Mouse (Mus musculus) embryo, embryonic 9.5 days (tissue): ENCODE results near the gene Bmper.

Experiments used
- DNase-seq: peaks from one replicate; pipeline ENCODE4 v3.0.0-alpha.2; 2017; ENCODE audit errors: extremely low spot score

The Bmper gene

DNA sequence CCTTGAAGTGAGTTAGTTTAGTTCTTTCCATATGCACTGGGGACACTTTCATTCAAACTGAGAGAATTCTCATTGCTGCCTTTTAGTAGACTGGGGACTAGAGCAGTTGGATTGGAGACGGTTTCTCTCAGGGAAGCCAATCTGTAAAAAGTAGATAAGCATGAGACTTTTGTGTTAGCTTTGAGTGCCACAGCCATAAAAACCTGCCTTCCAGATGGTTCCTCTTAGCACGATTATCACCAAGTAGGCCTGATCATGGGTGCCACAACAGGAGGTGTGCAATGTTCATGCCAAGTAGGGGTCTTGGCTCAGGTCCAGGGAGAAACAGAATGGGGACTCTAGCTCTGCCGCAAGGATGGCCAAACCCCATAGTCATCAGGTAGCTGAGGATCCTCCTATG is 210.4 kb downstream of the Bmper start:
- DNase-seq = no peak

DNA sequence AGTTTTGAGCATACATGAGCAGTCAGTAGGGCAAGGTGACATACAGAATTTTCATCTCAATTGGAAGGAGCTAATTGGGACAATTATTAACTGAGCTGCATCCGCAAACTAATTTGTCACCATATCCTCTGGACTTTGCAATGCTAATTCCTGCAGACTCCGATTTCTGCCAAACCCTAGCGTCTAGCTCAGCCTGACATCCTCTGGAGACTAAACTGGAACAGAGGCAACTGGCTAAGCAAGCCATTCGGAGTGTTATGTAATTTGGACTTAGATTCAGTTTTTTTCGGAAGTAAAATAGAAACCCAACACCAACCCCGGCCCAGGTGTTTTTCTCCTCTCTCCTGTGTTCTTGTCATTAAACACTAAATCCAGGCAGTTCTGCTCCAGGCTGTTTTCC is 213.9 kb downstream of the Bmper start:
- DNase-seq = no peak

DNA sequence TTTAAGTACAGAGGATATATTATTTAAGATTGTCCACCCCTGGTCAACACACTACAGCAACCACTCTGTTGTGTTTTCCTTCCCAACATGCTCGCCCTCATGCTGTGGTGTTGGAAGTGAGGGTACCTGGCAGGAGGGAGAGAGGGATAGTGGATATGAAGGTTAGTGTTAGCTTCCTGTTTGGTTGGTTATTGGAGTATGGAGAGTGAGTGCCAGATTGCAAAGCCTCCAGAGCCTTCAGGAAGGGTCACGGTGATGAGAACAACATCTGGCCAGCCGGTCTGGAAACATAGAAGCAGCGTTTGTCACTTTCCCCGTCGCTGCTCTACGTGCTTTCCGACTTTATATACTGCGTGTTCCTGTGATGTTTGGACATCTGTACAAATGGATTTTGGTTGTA is 215.8 kb downstream of the Bmper start:
- no peak for DNase-seq

DNA sequence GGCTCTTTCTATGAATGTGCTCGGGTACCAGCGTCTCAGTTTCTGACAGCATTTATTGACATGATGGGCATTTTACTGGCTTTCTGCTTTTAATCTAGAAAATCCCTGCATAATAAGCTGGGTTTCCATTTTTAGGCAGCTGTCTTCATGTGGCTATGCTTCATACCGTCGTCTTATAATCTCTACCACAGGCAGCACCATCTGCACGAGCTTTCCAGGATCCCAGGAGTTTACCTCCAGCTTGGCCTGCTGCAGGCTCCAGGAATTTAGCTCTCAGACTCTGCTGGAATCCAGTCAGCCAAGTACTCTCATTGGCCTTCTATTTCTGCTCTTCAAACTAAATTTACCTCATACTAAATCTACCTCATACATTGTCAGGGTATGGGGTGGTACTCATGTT is 219.3 kb downstream of the Bmper start:
- DNase-seq = no peak

DNA sequence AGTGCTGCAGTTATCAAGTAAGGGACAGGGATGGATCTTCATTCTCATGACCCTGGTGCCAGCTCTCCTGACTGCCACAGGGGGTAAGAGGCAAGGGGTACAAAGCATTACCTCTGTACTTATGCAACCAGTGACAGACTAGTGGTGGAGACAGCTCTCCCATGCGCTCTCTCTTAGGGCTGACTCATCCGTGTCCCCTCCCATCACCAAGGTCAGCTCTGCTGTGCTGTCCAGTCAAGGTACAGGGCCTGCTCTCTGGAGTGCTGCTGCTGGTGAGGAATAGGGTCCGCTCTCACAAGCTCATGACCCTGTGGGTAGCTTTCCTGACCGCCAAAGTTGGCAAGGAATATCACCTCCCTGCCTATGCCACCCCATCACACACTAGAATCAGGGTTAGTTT is 222.1 kb downstream of the Bmper start:
- DNase-seq = no peak

DNA sequence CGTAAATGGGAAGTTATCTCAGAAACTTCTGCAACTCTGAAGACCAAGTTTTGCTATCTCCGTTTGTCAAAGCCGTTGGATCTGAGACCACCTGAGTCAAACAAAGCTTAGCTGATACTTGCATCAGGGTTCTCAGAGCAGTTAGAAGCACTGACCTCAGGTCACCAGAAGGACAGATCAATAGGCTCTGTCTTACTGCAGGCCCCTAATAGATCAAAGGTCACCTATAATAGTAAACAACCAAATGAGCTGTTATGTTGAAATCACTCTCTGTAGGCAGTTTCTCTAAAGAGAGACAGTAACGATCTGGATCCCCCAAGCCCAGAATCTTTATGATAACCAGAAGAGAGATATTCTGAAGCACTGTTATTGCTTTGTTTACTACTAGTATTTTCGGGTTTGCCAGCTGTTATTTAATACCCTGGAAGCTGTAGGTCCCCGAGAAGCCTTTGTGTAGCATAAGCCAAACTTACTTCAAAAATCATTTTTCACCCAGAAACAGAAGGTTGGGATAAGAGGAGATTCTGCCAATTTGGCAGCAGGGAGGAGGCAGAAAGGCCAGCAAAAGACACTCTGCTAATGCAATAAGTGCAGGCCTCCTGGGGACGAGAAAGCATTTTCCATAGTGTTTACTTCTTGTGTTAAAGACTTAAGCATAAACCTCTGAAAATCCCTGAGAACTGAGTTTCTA is 224.5 kb downstream of the Bmper start:
- DNase-seq = no peak

DNA sequence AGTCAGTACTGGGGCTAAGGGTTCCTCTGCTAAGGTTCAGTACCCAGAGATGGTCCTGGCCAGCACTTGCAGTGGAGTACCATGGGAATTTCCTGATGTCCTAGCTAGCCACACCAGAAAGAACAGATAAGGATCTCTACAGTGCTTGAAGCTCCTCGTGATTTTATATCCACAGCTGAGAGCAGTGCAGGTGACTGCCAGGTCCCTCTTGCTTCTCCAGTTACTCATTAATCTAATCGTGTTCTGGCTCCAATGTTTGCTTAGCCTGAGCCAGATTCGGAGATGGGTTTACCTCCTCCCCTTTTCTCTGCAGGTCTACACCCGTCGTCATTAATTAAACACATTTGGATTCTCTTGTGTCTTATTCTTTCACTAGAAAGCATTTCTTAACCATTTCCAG is 230.4 kb downstream of the Bmper start:
- DNase-seq = no peak

DNA sequence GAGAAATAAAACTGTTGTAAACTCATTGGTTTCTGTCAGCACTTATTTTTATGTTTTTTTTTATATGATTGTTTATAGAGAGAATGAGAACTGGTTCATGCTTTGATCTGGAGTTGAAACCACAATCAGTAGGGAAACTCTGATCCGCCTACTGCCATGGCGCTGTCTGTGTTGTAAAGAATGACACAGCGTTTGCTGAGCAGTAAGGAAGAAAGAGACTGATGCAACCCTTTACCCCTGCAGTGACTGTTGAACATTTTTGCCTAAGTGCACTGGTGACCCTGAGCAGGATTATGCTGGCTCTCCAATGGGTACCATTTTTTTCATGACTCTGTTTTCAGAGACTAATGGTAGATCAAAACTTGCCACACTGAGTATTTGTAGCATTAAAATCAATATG is 234.3 kb downstream of the Bmper start:
- no peak for DNase-seq

DNA sequence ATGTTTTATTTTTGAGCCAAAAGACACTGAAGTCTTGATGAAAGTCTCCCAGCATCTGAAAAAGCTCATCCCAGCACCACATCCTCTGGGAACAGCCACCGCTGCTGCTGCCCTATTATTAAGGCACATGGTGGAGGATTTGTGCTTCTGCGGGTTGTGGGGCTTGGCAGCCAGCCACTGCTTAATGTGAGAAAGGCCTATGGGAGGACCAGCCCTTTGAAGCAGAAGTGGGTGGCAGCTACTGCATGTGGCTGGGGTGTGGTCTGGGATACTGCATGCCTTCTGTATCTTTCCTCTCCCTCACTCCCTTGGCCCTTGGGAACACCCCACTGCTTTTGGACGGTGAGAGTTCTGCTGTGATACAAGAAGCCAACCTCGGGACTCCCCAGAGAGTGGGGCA is 237.8 kb downstream of the Bmper start:
- DNase-seq = no peak

DNA sequence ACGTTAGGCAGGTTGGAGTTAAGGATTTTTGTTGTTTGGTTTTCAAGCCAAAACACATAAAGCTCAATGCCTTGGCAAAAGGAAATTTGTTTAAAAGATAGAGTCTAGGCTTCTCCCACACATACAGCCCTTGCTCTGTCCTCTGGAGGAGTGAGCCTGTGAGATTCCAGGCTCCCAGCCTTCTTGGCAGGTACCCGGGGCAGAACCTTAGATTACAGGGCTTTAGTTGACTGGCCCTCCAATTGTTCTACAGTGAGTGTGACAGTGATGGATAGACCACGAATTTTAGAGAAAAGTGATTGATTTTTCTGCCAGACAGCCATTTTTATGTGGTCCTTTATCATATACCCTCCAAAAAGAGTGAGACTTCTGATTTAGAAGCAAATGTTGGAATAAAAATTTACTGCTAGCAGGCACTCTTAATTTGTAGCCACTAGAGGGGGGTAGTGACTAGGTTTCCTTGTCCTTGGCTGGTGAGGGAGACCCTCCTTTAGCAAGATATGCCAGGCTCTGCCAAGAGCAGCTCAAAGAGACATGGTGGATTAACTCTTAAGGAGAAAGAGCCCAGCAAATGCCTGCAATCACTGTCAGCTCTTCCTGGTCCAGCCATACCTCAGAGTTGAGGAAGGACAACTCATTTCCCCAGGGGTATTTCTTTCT is 240.2 kb downstream of the Bmper start:
- DNase-seq = peak; percentile 47

DNA sequence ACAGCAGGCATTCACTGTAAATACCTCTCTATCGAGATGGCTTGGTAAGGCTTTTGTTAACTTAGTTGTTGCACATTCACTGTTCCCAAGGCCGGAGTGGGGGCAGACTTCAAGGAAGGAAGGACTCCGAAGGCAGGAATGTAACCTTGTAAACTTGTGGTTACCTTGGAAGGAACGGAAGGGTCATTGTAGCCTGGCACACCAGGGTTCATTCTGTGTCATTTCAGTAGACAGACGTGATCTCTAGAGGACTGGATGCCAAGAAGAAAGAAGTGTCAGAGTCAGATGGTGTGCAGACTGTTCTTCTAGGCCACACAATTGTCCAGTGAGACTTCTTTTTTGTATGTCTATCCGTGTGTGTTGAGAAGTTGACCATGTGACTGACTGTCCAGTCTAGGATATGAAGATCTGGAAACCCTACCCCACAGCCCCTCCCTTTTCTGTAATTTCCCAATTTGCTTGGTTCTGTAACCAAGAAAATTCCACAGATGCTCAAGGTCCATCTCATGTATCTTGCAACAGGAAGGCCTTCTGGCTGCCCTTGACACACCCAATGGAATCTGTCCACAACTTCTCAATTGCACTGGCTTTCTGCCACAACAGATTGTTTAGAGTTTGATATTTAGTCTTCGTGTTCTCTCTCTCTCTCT is 242.2 kb downstream of the Bmper start:
- DNase-seq = no peak

DNA sequence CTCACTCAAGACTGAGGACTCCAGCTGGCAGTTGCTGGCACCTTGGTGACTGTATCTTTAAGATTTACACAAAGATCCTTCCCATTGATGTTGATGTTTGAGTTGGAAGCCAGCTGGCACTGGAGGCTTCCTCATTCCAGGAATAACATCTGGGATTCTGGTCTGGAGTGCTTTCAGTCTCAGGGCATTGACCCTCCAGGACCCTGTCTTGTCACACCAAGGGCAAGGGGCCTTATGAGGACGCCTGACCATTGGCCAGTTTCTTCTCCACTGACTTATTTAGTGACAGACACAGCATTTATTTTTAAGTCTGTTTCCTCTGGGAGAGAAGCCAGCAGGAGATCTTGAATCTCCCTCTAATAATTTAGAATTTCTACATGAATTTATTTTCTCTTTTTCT is 247.0 kb downstream of the Bmper start:
- DNase-seq = no peak

DNA sequence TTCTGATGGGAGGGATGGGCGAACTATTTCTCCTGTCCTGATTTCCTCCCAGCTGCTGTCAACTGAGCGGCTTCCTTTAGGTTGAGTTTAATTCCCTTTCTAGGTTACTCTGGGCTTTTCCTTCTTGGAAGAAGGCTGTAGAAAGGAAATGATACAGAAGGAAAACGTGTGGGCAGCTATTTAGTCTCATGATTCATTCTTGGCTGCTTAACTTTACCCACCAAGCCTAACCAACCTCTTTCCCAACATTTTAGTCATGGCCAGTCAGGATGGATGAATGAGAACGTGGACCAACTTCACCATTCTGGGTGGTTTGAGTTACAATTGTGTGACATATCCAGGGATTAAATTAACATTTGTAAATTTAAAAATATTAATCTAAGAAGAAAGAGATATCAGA is 263.0 kb downstream of the Bmper start:
- no peak for DNase-seq

DNA sequence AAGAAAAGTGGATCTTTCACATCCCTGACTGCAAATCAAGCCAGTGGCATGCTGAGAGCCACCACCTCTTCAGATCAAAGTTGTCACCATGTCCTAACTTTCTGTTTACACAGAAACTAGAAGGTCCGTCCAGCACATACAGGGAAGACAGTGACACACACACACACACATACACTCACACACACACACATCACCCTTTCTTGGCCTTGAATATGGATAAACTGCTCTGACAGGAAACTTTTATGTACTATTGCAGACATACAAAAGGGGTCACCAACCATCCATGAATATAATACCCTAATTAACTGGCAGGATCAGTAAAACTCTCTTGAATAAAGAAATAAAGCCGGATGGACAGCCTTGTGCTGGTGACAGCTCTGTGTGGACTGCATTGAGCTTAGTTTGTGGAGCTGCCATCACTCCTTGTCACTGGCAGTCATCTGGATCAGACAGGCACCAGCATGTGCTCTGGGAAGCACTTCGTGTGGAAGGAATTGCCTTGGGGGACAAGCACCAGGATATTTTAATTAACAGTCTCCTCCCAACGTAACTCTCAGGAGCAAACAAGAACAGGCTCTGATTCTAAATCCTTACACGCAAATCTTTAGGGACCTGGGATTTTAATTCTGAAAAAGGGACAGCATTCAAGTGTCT is 264.0 kb downstream of the Bmper start:
- no peak for DNase-seq

DNA sequence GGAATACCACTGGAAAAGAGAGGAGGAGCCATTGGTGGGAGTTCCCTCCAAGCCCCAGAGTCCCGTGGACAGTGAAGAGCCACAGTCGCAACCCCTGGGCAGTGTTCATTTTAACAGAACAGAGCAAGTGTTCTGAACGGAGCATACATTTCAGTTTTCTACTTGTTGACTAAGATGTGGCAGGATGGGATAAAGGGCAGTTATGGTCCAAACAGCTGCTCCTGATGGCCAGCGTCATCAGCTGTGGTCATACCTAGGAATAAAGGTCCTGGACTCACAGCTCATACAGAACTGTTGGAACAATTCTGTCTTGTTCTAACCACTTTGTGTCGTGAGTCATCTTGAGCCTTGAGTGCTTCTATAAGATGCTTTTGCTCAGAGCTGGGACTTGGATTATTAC is 265.4 kb downstream of the Bmper start:
- DNase-seq = no peak

DNA sequence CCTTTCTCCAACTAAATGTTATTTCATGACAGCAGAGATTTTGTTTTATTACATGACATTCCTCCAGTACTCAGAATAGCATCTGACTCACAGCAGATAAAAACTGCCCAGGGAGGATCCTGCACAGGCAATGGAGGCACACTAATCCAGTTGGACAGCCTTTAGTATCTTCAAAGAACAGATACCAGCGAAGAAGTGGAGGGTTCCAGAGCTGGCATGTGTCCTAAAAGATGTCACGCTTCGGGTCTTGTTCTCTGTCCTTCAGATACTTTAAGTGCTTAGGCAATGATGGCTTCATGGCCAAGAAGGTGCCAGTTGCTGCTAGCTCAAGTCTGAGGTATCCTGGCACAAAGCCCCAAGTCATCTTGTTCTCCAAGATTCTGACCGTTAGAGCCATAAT is 272.5 kb downstream of the Bmper start:
- no peak for DNase-seq

DNA sequence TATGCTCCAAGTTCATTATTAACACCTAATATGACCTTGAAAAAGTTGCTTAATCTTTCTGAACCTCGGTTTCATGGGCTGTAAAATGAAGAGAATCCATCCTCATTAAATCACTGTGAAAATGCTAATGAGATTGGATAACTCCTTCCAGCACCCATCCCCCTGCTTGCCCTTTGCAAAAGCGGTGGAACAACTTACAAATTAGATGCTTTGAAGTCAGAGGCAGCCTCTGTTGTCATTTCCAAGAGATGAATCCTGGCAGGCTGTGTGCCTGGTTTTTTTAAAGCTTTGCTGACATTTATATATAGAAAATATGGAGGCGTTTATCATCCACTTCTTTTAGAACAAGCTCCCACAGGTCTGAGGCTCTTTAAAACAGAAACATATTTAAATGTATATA is 274.8 kb downstream of the Bmper start:
- DNase-seq = no peak

DNA sequence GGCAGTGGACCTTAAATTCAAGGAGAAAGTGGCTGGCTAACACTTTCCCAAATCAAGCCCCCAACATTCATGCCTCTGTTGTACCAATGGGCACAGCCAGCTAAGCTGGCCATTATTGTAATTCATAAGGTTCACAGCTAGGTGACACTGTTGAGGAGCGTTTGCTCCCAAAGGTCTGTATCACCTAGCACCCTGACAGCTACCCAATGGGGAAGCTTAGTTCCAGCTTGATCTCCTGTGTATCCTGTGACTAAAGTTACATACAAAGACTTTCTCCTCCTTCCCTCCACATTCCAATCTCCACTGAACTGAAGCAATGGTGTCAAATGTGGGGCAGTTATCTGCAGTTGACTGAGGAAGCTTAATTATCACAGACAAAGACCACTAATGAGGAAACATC is 311.0 kb downstream of the Bmper start:
- DNase-seq = no peak
